In the genomic region with DNA sequence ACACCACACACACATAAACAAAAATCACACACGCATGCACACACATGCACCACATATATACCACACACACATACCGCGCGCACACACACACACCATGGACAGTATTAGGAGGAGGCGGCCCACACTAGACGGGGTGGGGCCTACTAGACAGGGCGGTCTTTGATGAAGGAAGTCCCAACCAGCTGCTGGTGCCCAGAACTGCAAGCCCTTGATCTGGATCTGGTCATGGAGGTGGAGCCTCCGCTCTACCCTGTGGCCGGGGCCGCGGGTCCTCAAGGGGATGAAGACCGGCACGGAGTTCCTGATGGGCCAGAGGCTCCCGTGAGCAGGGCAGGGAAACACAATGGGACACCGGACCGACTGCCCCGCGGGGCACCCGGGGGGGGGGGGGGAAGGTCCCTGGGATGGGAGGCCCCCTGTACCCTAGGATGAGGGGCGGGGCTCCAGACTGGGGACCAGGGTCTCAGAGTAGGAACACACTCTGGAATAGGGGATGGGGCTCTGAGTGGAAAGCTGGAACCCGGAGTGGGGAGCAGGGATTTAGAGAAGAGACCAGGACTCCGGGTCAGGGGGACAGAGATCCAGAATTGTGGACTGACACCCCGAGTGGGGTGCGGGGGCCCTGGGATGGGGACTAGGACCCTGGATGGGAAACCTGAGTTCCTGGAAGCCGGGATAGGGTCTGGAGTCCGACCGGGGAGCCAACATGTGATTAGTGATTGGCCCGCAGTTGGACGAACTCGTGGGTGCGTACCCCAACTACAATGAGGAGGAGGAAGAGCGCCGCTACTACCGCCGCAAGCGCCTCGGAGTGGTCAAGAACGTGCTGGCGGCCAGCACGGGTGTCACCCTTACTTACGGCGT, we compare ENCODE assay signal across 8 mouse cellular contexts. TPM values are rescaled to one million over a fixed set of nuclear protein-coding genes. Genes with fewer than 3 reads are reported as not detected.
A peak's percentile ranks its signal among the peaks of the same experiment; 100 is the strongest.
DNase-seq lines count a peak whose midpoint lies in the region; ATAC-seq and TF ChIP-seq lines count a peak whose summit lies in the region.

Gene Unc93b1, plus strand, starts transcription at position 155 of the 864 bp plus-strand sequence.

- in situ Hi-C loops in ES-E14 (cut with MboI; ENCODE audit: low sequenced_read_pairs in 2 of 2, unreplicated experiment in 2 of 2) = no loop called here

- H3K9ac ChIP-seq in ES-E14 (ENCODE audit: insufficient read depth, low read depth, low read length, poor library complexity, severe bottlenecking) = peak within 1 kb of the TSS; percentile 24
- H3K9ac ChIP-seq in forebrain, embryonic 16.5 days (replicated peaks; ENCODE audit: low read depth, low read length) = peak within 1 kb of the TSS; percentile 51
- peak within 1 kb of the TSS; percentile 45 for H3K9ac ChIP-seq in hindbrain, embryonic 11.5 days (ENCODE audit: low read depth, low read length)

- DNase-seq in ES-E14 (ENCODE audit: low read depth, low spot score) = no peak
- DNase-seq in adrenal gland, postnatal 36 days = peak; percentile 88
- peak; percentile 62 for DNase-seq in hindbrain, embryonic 11.5 days (ENCODE audit: low spot score)
- DNase-seq in layer of hippocampus, postnatal 10 days (ENCODE audit: low spot score in 2 of 2) = peak in 1 of 2 experiments; percentile 44
- peak; percentile 91 for DNase-seq in lung, postnatal 36 days
- peak; percentile 84 for DNase-seq in retina, postnatal 1 day
- no peak for DNase-seq in right cerebral cortex, adult 18-20 months

- peak within 1 kb of the TSS; percentile 61 to 78 for H3K4me3 ChIP-seq in ES-E14 (ENCODE audit: insufficient read depth in 1 of 2, low read depth in 1 of 2, low read length in 2 of 2, poor library complexity in 1 of 2, severe bottlenecking in 1 of 2)
- H3K4me3 ChIP-seq in forebrain, embryonic 16.5 days (replicated peaks; ENCODE audit: low read length) = peak within 1 kb of the TSS; percentile 39
- peak within 1 kb of the TSS; percentile 39 for H3K4me3 ChIP-seq in hindbrain, embryonic 11.5 days (ENCODE audit: low read depth, low read length)

- no peaks in the 10 kb centered on the region for H3K9me3 ChIP-seq in ES-E14 (ENCODE audit: control insufficient read depth, insufficient read depth, low read depth, low read length)
- no peaks in the 10 kb centered on the region for H3K9me3 ChIP-seq in forebrain, embryonic 16.5 days (ENCODE audit: control insufficient read depth, low read length)
- no peaks in the 10 kb centered on the region for H3K9me3 ChIP-seq in hindbrain, embryonic 11.5 days (ENCODE audit: control insufficient read depth, low read length)

- WGBS in forebrain, embryonic 16.5 days = 8% methylated on average over 40 of the region's 42 CpGs
- 6% methylated on average over 39 of the region's 42 CpGs for WGBS in hindbrain, embryonic 11.5 days

- H3K4me2 ChIP-seq in forebrain, embryonic 16.5 days (ENCODE audit: low read length) = peak within 1 kb of the TSS; percentile 66
- peak within 1 kb of the TSS; percentile 67 for H3K4me2 ChIP-seq in hindbrain, embryonic 11.5 days (replicated peaks; ENCODE audit: low read depth, low read length)

- peaks cover 10% of the 10 kb centered on the region for H3K27me3 ChIP-seq in forebrain, embryonic 16.5 days (replicated peaks; ENCODE audit: control insufficient read depth, insufficient read depth, low read length)
- 0 out of 2 replicates have a peak, but pooled peaks cover 3% of the 10 kb centered on the region for H3K27me3 ChIP-seq in hindbrain, embryonic 11.5 days (ENCODE audit: control insufficient read depth, insufficient read depth, low read length)

- no peak within 1 kb of the TSS for H3K27ac ChIP-seq in ES-E14 (ENCODE audit: insufficient read depth, low read depth, low read length, poor library complexity, severe bottlenecking)
- H3K27ac ChIP-seq in forebrain, embryonic 16.5 days (ENCODE audit: low read length) = no peak within 1 kb of the TSS
- no peak within 1 kb of the TSS for H3K27ac ChIP-seq in hindbrain, embryonic 11.5 days (ENCODE audit: low read depth, low read length)

- peaks cover 2 to 11% of the 10 kb centered on the region in 2 experiments; a peak in 2 of 4 replicates for H3K4me1 ChIP-seq in ES-E14 (ENCODE audit: control insufficient read depth in 2 of 2, insufficient read depth in 2 of 2, low read length in 2 of 2, poor library complexity in 1 of 2)
- H3K4me1 ChIP-seq in forebrain, embryonic 16.5 days (replicated peaks; ENCODE audit: control insufficient read depth, insufficient read depth, low read length) = peaks cover 16% of the 10 kb centered on the region
- H3K4me1 ChIP-seq in hindbrain, embryonic 11.5 days (replicated peaks; ENCODE audit: control insufficient read depth, insufficient read depth, low read length) = peaks cover 2% of the 10 kb centered on the region; the same call in 1 of the 2 replicates

- H3K36me3 ChIP-seq in ES-E14 (ENCODE audit: control insufficient read depth, insufficient read depth, low read length, poor library complexity, severe bottlenecking) = no peaks in the 10 kb centered on the region
- no peaks in the 10 kb centered on the region for H3K36me3 ChIP-seq in forebrain, embryonic 16.5 days (ENCODE audit: control insufficient read depth, insufficient read depth)
- no peaks in the 10 kb centered on the region for H3K36me3 ChIP-seq in hindbrain, embryonic 11.5 days (ENCODE audit: control insufficient read depth, insufficient read depth, low read length)

- ATAC-seq in forebrain, embryonic 16.5 days = peak; percentile 62
- ATAC-seq in hindbrain, embryonic 11.5 days (ENCODE audit: low FRiP score) = peak; percentile 81

TF ChIP-seq in ES-E14, 5 proteins besides CTCF, POLR2A, EP300 and RAD21:
- no peak for TF ChIP-seq HCFC1 (IDR thresholded peaks at IDR 0.05; ENCODE audit: borderline replicate concordance, insufficient read depth, low read length)
- TF ChIP-seq ZNF384 (IDR thresholded peaks at IDR 0.05; ENCODE audit: low read depth, low read length) = no peak
- TF ChIP-seq MAFK (IDR thresholded peaks at IDR 0.05; ENCODE audit: insufficient read depth, low read depth, low read length) = no peak
- no peak for TF ChIP-seq ZC3H11A (IDR thresholded peaks at IDR 0.05; ENCODE audit: borderline replicate concordance, low read depth, low read length)
- no peak for TF ChIP-seq CHD2 (IDR thresholded peaks at IDR 0.05; ENCODE audit: low read depth, low read length)

RNA-seq across cellular contexts. Expression of gene Unc93b1, which starts in this region (rescaled TPM):
- total RNA-seq in ES-E14 (2012; rRNA removed) = 3.9 and 9.5 TPM in 2 replicates
- total RNA-seq in adrenal gland, postnatal 36 days (2021) = 10 to 100 TPM; 49.1 to 62.5 TPM
- 7.7 TPM in 2 replicates for polyA plus RNA-seq in forebrain, embryonic 16.5 days (2015; fragmentation: Nextera tagmentation; extraction: Ambion mirVana)
- polyA plus RNA-seq in hindbrain, embryonic 11.5 days (2014; fragmentation: Nextera tagmentation; extraction: Ambion mirVana) = 5.1 and 6.4 TPM in 2 replicates
- 10 to 100 TPM; 13.9 to 20.7 TPM for total RNA-seq in layer of hippocampus, postnatal 10 days (2021)

Comparison
In these comparisons a context has a peak if more than half of its experiments do, and no peak if none do; other contexts are left out.
1. DNase-seq: peak in adrenal gland, postnatal 36 days (2 of 2), hindbrain, embryonic 11.5 days (single experiment), lung, postnatal 36 days (single experiment) and retina, postnatal 1 day (single experiment); none in ES-E14 (single experiment) and right cerebral cortex, adult 18-20 months (single experiment).
2. Peak in every context shown above with its lines, with median percentiles within 50 percentile points of each other: H3K4me3 ChIP-seq and H3K9ac ChIP-seq.